Mouse (Mus musculus) heart, embryonic 16.5 days (tissue): Measurements from ENCODE around the gene Hyal4. TPM values are rescaled to one million over a fixed set of nuclear protein-coding genes. Genes with fewer than 3 reads are reported as not detected.

Experiments
- ATAC-seq: fragments of 200-750 bp; cut with Nextera tagmentation; replicated peaks from 2 replicates; pipeline ENCODE4 v1.8.0; 2017; ENCODE audit warnings: moderate number of reproducible peaks; ENCODE audit not compliant: insufficient read depth, low FRiP score; ENCODE audit errors: extremely low read depth
- H3K27ac ChIP-seq: fragments of 300-500 bp; sonication (generic); 2 replicates; pipeline ENCODE4 v1.5.1; 2014; ENCODE audit warnings: mild to moderate bottlenecking, low read length, control low read depth, moderate library complexity
- H3K27me3 ChIP-seq: fragments of 300-500 bp; sonication (generic); 2 replicates; pipeline ENCODE4 v1.6.1; 2014; ENCODE audit warnings: low read length, mixed read lengths; ENCODE audit not compliant: control insufficient read depth, insufficient read depth
- H3K36me3 ChIP-seq: fragments of 300-500 bp; sonication (generic); 2 replicates; pipeline ENCODE4 v1.6.1; 2014; ENCODE audit not compliant: control insufficient read depth, insufficient read depth
- H3K4me1 ChIP-seq: fragments of 300-500 bp; sonication (generic); 2 replicates; pipeline ENCODE4 v1.6.1; 2014; ENCODE audit warnings: low read length, mixed read lengths; ENCODE audit not compliant: control insufficient read depth, insufficient read depth
- H3K4me2 ChIP-seq: fragments of 300-500 bp; sonication (generic); 2 replicates; pipeline ENCODE4 v1.6.1; 2014; ENCODE audit warnings: low read depth, mild to moderate bottlenecking, control low read depth, low read length
- H3K4me3 ChIP-seq: fragments of 300-500 bp; sonication (generic); 2 replicates; pipeline ENCODE4 v1.5.1; 2014; ENCODE audit warnings: mild to moderate bottlenecking, control low read depth, low read length
- H3K9ac ChIP-seq: fragments of 300-500 bp; sonication (generic); 2 replicates; pipeline ENCODE4 v1.6.1; 2014; ENCODE audit warnings: low read length, control low read depth
- H3K9me3 ChIP-seq: fragments of 300-500 bp; sonication (generic); replicated peaks from 2 replicates; pipeline ENCODE4 v1.6.1; 2016; ENCODE audit warnings: low read length; ENCODE audit not compliant: control insufficient read depth
- WGBS: fragments of 180-500 bp; shearing (Covaris S2); extraction: QIAGEN DNeasy Blood & Tissue Kit; methylation state at CpG from one replicate; pipeline ENCODE4 v1.1.7; 2014; 5-methylcytosine and 5-hydroxymethylcytosine counted together
- polyA plus RNA-seq: library from polyadenylated mRNA; unstranded; fragments of >200 nt; fragmentation: Nextera tagmentation; extraction: Ambion mirVana; gene quantifications from 2 replicates; pipeline ENCODE4 v1.2.1, GENCODE M21; 2015

Hyal4 gene
- polyA plus RNA-seq, 1 experiment from 2014 or later, result not detected

DNA sequence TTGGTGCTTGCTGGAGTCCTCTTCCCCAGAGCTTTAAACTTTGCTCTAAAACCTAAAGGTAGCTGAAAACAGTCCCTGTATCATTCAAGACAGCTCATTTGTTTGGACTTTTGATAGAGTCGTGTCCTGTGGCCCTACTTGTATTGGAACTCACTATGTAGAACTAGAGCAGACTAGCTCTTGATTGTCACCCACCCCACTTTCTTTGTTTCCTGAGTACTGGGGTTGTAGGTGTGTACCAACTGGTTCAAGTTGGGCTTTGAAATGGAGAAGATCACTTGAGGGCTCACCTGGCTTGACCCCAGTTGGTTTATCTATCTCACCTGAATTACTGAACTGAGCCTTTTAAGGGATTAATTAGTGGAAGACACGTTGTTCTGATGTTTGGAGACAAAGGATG is 31.1 kb downstream of the Hyal4 start:
- ATAC-seq, result no peak

GRCm38 (mm10) chr6:24790888-24791287 is 42.8 kb downstream of the Hyal4 start, which contains the start of gene Spam1:
Spam1 (plus strand) TSS chr6:24791188.
- ATAC-seq, result no peak
- Histone ChIP-seq H3K27ac (no peak within 1 kb of the TSS), H3K27me3 (no peaks in the 10 kb centered on the region), H3K4me3 (no peak within 1 kb of the TSS), H3K36me3 (no peaks in the 10 kb centered on the region), H3K9ac (no peak within 1 kb of the TSS), H3K4me1 (no peaks in the 10 kb centered on the region), H3K9me3 (no peaks in the 10 kb centered on the region), H3K4me2 (no peak within 1 kb of the TSS)

More for the DNA sequence above, 31.1 kb downstream of the Hyal4 start:
- 47% methylated on average over 2 of the region's 2 CpGs for WGBS
- no peak overlapping the region for H3K27ac ChIP-seq
- no peaks in the 10 kb centered on the region for H3K27me3 ChIP-seq
- H3K4me1 ChIP-seq, result no peaks in the 10 kb centered on the region
- H3K9ac ChIP-seq, result no peak overlapping the region
- H3K36me3 ChIP-seq, result no peaks in the 10 kb centered on the region
- H3K4me2 ChIP-seq, result no peak overlapping the region
- H3K9me3 ChIP-seq, result no peaks in the 10 kb centered on the region
- H3K4me3 ChIP-seq, result no peak overlapping the region

Other genes with a start within 250 kb of the Hyal4 start
- 0.30 and 0.40 TPM in 2 replicates for gene Iqub, start 233.3 kb upstream of the Hyal4 start, polyA plus RNA-seq
- 759 and 771 TPM in 2 replicates for gene Ndufa5, start 220.3 kb upstream of the Hyal4 start, polyA plus RNA-seq
- gene Asb15, start 220.2 kb upstream of the Hyal4 start, polyA plus RNA-seq, result 0.69 and 0.93 TPM in 2 replicates
- gene Lmod2, start 150.6 kb upstream of the Hyal4 start, polyA plus RNA-seq, result 49.6 and 52.6 TPM in 2 replicates
- gene Wasl, start 83.3 kb upstream of the Hyal4 start, polyA plus RNA-seq, result 42.9 and 52.0 TPM in 2 replicates
- not detected in 2 replicates for gene Hyal6, start 15.1 kb upstream of the Hyal4 start, polyA plus RNA-seq
- gene Spam1, start 42.9 kb downstream of the Hyal4 start, polyA plus RNA-seq, result not detected in 2 replicates
- gene Hyal5, start 109.7 kb downstream of the Hyal4 start, polyA plus RNA-seq, result not detected in 2 replicates
- gene Tmem229a, start 208.0 kb downstream of the Hyal4 start, polyA plus RNA-seq, result 0.08 and 0.11 TPM in 2 replicates